Mouse (Mus musculus): ENCODE data around the gene Zfp354a. TPM values are rescaled to one million over a fixed set of nuclear protein-coding genes. Genes with fewer than 3 reads are reported as not detected.

Gene Zfp354a
- polyA plus RNA-seq (2012; rRNA removed) = 1.8 and 2.6 TPM in 2 replicates

GRCm38 (mm10) chr11:51059151-51059571 lies at the start of gene Zfp354a:
Gene Zfp354a (plus strand): TSS chr11:51059257.

GRCm38 (mm10) chr11:51013936-51014335 lies 45.1 kb upstream of the Zfp354a start, which contains the start of gene Olfr54:
Gene Olfr54 (plus strand): TSS chr11:51014236.

GRCm38 (mm10) chr11:51047809-51048208 lies 11.2 kb upstream of the Zfp354a start, which contains the start of gene Olfr1375:
Gene Olfr1375 (plus strand): TSS chr11:51048109.

Other genes with a start within 250 kb of the Zfp354a start
- 0.32 and 0.48 TPM in 2 replicates for gene Zfp354c, start 231.5 kb upstream of the Zfp354a start, polyA plus RNA-seq (2012; rRNA removed)
- 0.08 and 0.11 TPM in 2 replicates for gene Zfp879, start 217.7 kb upstream of the Zfp354a start, polyA plus RNA-seq (2012; rRNA removed)
- gene Grm6, start 208.6 kb upstream of the Zfp354a start, polyA plus RNA-seq (2012; rRNA removed) = 0.06 and 0.08 TPM in 2 replicates
- 0.20 and 0.23 TPM in 2 replicates for gene Zfp454, start 171.6 kb upstream of the Zfp354a start, polyA plus RNA-seq (2012; rRNA removed)
- 0.66 and 0.73 TPM in 2 replicates for gene Zfp2, start 143.1 kb upstream of the Zfp354a start, polyA plus RNA-seq (2012; rRNA removed)
- gene Zfp354b, start 127.6 kb upstream of the Zfp354a start, polyA plus RNA-seq (2012; rRNA removed) = 0.17 and 0.24 TPM in 2 replicates
- gene 4933414I15Rik, start 115.5 kb upstream of the Zfp354a start, polyA plus RNA-seq (2012; rRNA removed) = not detected in 2 replicates
- 0.02 and 0.04 TPM in 2 replicates for gene Prop1, start 105.5 kb upstream of the Zfp354a start, polyA plus RNA-seq (2012; rRNA removed)
- not detected in 2 replicates for gene Olfr1378, start 92.7 kb upstream of the Zfp354a start, polyA plus RNA-seq (2012; rRNA removed)
- not detected in 2 replicates for gene Olfr1377, start 77.3 kb upstream of the Zfp354a start, polyA plus RNA-seq (2012; rRNA removed)
- gene Olfr51, start 55.7 kb upstream of the Zfp354a start, polyA plus RNA-seq (2012; rRNA removed) = not detected in 2 replicates
- not detected in 2 replicates for gene Olfr54, start 45.0 kb upstream of the Zfp354a start, polyA plus RNA-seq (2012; rRNA removed)
- not detected in 2 replicates for gene Olfr1375, start 11.1 kb upstream of the Zfp354a start, polyA plus RNA-seq (2012; rRNA removed)
- gene Gm12569, start 161.2 kb downstream of the Zfp354a start, polyA plus RNA-seq (2012; rRNA removed) = not detected in 2 replicates
- 66.1 and 71.3 TPM in 2 replicates for gene Clk4, start 202.5 kb downstream of the Zfp354a start, polyA plus RNA-seq (2012; rRNA removed)
- 0.35 and 0.50 TPM in 2 replicates for gene BC049762, start 203.8 kb downstream of the Zfp354a start, polyA plus RNA-seq (2012; rRNA removed)
- gene Col23a1, start 230.7 kb downstream of the Zfp354a start, polyA plus RNA-seq (2012; rRNA removed) = 0.13 and 0.15 TPM in 2 replicates

Measured in liver, embryonic 18 days (tissue).